Mouse (Mus musculus): ENCODE results near the gene Gm17581.

DNA sequence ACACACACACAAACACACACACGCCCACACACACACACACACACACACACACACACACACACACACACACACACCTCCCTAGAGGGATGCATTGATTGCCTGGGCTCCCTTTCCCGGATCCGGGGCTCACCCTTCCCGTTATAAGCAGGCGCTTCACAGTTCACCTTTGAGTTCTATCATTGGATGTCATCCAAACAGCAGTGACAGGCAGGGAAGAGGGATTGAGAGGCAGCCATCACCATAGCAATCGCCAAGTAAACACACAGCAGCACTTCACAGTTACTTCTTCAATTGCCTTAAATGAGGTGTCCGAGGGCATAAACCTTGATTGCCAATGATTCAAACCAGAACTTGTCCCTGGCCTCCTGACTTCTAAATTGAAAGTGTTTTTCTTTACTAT is 43.4 kb upstream of the Gm17581 start:
- TF ChIP-seq CTCF (IDR thresholded peaks at IDR 0.05; ENCODE audit: low read depth, low read length) (no peak), POLR2A (IDR thresholded peaks at IDR 0.05; ENCODE audit: extremely low read depth, insufficient read depth, low read length) (no peak)
